Mouse (Mus musculus) embryonic facial prominence, embryonic 10.5 days (tissue): ENCODE data around the gene Alkbh1. TPM values are rescaled to one million over a fixed set of nuclear protein-coding genes. Genes with fewer than 3 reads are reported as not detected.
A peak's percentile ranks its signal among the peaks of the same experiment; 100 is the strongest.

ENCODE experiments used
- DNase-seq: peaks from one replicate; pipeline ENCODE4 v3.0.0-alpha.2; 2017; ENCODE audit warnings: low spot score
- H3K27ac ChIP-seq: fragments of 300-500 bp; sonication (generic); replicated peaks from 2 replicates; pipeline ENCODE4 v1.5.1; 2016; ENCODE audit warnings: mild to moderate bottlenecking
- H3K27me3 ChIP-seq: fragments of 300-500 bp; sonication (generic); replicated peaks from 2 replicates; pipeline ENCODE4 v1.6.1; 2016; ENCODE audit warnings: low read depth, mild to moderate bottlenecking; ENCODE audit not compliant: poor library complexity, severe bottlenecking
- H3K36me3 ChIP-seq: fragments of 300-500 bp; sonication (generic); replicated peaks from 2 replicates; pipeline ENCODE4 v1.6.1; 2016; ENCODE audit warnings: mild to moderate bottlenecking, moderate library complexity
- H3K4me1 ChIP-seq: fragments of 300-500 bp; sonication (generic); 2 replicates; pipeline ENCODE4 v1.6.1; 2016
- H3K4me3 ChIP-seq: fragments of 300-500 bp; sonication (generic); 2 replicates; pipeline ENCODE4 v1.5.1; 2016; ENCODE audit warnings: mild to moderate bottlenecking, moderate library complexity
- H3K9me3 ChIP-seq: fragments of 300-500 bp; sonication (generic); 2 replicates; pipeline ENCODE4 v1.6.1; 2016; ENCODE audit warnings: mild to moderate bottlenecking
- WGBS: fragments of 180-500 bp; shearing (Covaris S2); methylation state at CpG from one replicate; pipeline ENCODE4 v1.1.7; 2016; 5-methylcytosine and 5-hydroxymethylcytosine counted together
- polyA plus RNA-seq: library from polyadenylated mRNA; unstranded; fragments of >200 nt; fragmentation: Nextera tagmentation; extraction: Ambion mirVana; gene quantifications from 2 replicates; pipeline ENCODE4 v1.2.1, GENCODE M21; 2016

The Alkbh1 gene
- polyA plus RNA-seq, 1 experiment from 2014 or later: 76.0 TPM

DNA sequence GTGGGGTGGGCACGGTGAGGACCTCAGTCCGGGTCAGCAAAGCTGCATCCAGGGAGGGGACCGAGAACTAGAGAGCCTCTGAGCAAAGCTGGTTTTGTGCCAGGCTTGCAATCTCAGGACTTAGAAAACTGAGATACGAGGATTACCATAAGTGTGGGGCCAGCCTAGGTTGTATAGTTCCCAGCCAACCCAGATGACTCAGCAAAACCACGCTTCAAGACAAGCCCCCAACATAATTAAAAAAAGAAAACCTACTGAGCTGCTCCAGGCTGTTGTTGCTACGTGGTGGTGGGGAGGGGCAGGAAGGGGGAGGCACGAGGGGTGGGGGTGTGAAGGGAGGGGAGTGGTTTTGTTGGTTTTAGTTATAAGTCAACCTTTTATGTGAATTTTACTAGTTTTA, 32.8 kb downstream of the Alkbh1 start:
- no peak for DNase-seq
- WGBS: 56% methylated on average over 7 of the region's 7 CpGs
- no peak overlapping the region for H3K4me3 ChIP-seq
- no peaks in the 10 kb centered on the region for H3K36me3 ChIP-seq
- H3K4me1 ChIP-seq: peaks cover 14% of the 10 kb centered on the region
- H3K27me3 ChIP-seq: no peaks in the 10 kb centered on the region
- no peaks in the 10 kb centered on the region for H3K9me3 ChIP-seq
- H3K27ac ChIP-seq: no peak overlapping the region

DNA sequence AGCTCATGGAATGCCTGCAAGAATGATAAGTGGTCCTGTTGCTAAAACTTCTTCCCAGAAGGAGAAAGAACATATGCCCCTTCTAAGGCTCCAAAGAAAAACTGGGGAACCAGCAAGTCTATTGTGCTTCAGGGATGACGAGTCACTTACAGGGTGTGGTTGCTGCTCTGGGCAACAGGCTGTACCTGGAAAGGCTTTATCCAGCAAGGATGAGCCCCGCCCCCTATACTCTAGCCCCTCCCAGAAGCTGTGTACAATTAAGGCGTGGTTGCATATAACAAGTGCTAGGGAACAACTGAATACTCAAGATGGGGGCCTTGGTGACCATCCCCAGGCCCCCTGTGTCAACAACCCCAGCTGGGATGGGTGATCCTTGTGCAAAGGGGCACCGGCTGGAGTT, 34.7 kb downstream of the Alkbh1 start:
- Histone ChIP-seq H3K36me3 (no peaks in the 10 kb centered on the region), H3K27me3 (no peaks in the 10 kb centered on the region), H3K27ac (no peak overlapping the region), H3K4me1 (peaks cover 14% of the 10 kb centered on the region), H3K9me3 (no peaks in the 10 kb centered on the region), H3K4me3 (no peak overlapping the region)
- 77% methylated on average over 4 of the region's 4 CpGs for WGBS
- no peak for DNase-seq

DNA sequence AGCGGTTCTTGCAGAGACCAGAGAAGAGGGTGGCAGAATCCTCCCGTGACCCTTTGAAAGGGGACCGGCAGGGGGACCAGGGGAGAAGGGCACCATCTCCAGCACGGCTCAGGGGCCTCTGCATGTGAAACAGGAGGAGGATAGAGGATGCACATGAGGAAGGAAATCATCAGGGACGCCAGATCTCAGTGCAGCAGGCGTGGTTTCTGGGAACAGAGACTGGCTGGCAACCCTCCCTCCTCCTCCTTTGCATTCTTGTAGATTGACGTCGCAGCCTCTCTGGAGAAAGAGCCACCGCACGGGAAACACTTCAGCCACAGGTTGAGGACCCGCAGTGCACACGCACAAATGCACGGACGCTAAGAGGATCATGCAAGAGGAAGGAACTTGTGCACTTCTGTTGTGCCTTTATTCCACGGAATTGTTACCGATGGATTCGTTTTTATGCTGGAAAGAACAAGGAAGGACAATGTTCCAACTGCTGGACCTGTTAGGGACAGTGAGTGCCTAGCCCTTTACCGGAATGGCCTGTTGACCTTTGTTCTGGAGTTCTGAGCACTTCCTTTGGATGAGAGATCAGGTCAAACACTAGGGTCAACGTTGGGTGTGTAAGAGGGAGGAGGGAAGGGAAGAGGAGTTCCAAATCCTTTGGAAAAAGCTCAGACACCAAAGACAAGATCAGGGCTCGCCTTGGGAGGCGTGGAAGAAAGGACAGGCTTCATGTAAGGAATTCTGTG, 35.8 kb downstream of the Alkbh1 start:
- Histone ChIP-seq H3K36me3 (no peaks in the 10 kb centered on the region), H3K27me3 (no peaks in the 10 kb centered on the region), H3K9me3 (no peaks in the 10 kb centered on the region), H3K4me3 (peak overlapping the region; percentile 21; the same call in 1 of the 2 replicates), H3K27ac (peak overlapping the region; percentile 63), H3K4me1 (peaks cover 14% of the 10 kb centered on the region)
- DNase-seq: peak; percentile 44
- WGBS: 41% methylated on average over 21 of the region's 21 CpGs

DNA sequence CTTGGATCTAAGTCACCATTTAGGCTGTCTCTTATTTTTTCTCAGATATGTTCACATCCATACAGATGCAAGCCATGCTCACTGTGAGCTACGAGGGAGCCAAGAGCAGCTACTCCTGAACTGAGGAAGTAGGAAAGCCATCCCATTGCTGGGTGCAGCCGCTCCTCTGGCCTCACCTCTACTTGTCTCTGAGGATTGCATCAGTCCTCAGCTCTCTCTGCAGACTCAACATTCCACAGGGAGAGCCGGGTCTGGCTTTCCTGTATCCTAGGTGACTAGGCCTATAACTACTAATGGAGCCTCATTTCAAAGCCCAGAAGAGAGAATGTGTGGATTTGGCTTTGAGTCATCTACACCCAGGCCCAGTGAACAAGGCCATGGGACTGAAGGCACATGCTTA, 38.1 kb downstream of the Alkbh1 start:
- no peak overlapping the region for H3K4me3 ChIP-seq
- peaks cover 10% of the 10 kb centered on the region for H3K4me1 ChIP-seq

DNA sequence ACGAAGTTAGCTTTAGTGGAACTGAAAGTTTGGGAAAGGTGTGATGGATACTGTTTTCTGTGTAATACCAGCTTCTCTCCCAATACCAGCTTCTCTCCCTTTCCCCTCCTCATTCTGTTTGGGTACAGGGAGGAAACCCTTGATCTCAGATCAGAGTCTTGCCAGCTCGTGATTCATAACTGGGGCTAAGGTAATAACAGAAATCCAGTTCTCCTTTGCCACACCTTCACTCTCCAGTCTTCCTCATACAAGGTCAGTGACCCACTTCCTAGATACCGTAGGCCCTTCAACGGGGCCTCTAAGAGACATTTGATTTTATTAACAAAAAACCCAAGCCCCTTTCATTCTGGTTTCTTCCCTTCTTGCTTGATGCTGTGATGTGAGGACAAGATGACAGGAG, 38.7 kb downstream of the Alkbh1 start:
- no peaks in the 10 kb centered on the region for H3K27me3 ChIP-seq
- WGBS: 88% methylated on average over 4 of the region's 4 CpGs
- H3K4me3 ChIP-seq: no peak overlapping the region
- no peak overlapping the region for H3K27ac ChIP-seq
- no peaks in the 10 kb centered on the region for H3K9me3 ChIP-seq
- peaks cover 10% of the 10 kb centered on the region for H3K4me1 ChIP-seq
- no peak for DNase-seq
- H3K36me3 ChIP-seq: no peaks in the 10 kb centered on the region

More for the DNA sequence above, 38.1 kb downstream of the Alkbh1 start:
- no peak for DNase-seq
- WGBS: 82% methylated on average over 3 of the region's 3 CpGs
- H3K9me3 ChIP-seq: no peaks in the 10 kb centered on the region
- no peak overlapping the region for H3K27ac ChIP-seq
- H3K36me3 ChIP-seq: no peaks in the 10 kb centered on the region
- no peaks in the 10 kb centered on the region for H3K27me3 ChIP-seq

DNA sequence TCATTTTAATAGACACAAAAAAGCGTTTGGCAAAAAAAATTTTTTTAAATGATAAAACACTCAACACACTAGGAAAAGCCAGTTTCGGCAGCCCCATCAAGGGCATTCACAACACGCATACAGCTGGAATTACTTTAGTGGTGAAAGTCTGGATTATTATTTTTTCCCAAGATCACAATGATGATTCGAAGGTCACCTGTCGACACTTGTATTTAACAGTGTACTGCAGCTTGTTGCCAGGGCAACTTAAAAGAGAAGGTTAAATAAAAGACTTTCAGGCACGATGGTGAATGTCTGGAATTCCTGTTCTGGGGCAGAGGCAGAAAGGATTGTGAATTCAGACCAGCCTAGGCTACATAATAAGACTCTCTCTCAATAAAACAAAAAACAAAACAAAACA, 41.9 kb downstream of the Alkbh1 start:
- DNase-seq: no peak
- Histone ChIP-seq H3K4me1 (no peaks in the 10 kb centered on the region), H3K4me3 (no peak overlapping the region), H3K27me3 (no peaks in the 10 kb centered on the region), H3K9me3 (no peaks in the 10 kb centered on the region), H3K27ac (no peak overlapping the region), H3K36me3 (no peaks in the 10 kb centered on the region)
- WGBS: 67% methylated on average over 6 of the region's 6 CpGs

DNA sequence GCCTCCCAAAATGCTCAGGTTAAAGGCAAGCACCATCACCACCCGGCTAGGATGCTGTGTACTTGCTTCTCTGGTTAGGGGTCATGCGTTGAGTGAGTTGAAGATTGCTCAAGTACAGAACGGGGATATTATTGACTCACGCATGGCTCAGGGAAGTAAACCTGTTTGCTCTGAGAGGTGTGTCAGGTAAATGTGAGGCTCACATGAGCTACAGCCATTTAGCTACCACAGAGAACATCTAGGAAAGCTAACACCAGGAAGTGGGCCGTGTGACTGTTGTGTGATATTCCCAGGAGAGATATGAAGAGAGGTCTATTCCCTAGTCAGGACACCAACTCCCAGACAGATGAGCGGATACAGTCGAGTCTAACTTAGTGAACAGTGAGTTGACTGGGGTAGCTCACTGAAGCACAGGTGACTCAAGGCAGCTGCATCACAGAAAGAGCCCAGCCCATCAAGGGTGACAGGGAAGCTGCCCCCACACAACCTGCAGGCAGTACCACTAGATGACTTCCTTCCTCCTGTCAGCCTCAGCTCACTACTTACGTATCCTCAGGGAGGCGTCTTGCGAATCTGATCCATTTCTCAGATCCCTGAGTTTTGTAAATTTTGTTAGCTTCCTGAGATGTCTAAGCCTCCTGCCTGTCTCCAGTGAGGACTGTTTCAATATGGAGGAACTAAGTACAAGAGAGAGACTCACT, 44.5 kb downstream of the Alkbh1 start:
- no peak for DNase-seq
- 82% methylated on average over 10 of the region's 10 CpGs for WGBS
- H3K27me3 ChIP-seq: no peaks in the 10 kb centered on the region
- H3K4me1 ChIP-seq: no peaks in the 10 kb centered on the region
- H3K36me3 ChIP-seq: no peaks in the 10 kb centered on the region
- no peak overlapping the region for H3K4me3 ChIP-seq
- H3K27ac ChIP-seq: no peak overlapping the region
- H3K9me3 ChIP-seq: no peaks in the 10 kb centered on the region

DNA sequence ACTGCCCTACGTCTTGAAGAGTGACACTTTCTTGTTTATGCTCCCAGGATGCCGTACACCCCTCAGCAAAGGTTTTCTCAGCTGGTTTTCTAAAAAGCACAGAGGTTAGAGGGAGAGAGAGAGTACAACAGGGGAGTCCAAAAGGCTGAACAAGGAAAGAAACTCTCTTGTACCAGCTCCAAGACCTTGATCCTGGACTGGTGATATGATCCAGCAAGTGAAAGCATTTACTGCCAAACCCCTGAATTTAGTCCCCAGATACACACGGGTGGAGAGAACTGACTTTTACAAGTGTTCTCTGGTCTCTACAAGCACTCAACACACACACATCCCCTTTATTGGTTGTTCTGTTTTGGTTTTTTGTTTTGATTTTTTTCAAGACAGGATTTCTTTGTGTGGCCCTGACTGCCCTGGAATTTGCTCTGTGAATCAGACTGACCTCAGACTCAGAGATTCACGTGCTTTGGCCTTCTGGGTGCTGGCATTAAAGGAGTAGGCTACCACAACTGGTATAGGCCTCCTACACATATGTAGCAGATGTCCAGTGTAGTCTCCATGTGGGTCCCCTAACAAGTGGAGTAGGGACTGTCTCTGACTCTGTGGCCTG, 45.9 kb downstream of the Alkbh1 start:
- Histone ChIP-seq H3K36me3 (no peaks in the 10 kb centered on the region), H3K9me3 (no peaks in the 10 kb centered on the region), H3K27ac (no peak overlapping the region), H3K4me1 (no peaks in the 10 kb centered on the region), H3K27me3 (no peaks in the 10 kb centered on the region), H3K4me3 (no peak overlapping the region)
- 70% methylated on average over 4 of the region's 4 CpGs for WGBS
- no peak for DNase-seq

DNA sequence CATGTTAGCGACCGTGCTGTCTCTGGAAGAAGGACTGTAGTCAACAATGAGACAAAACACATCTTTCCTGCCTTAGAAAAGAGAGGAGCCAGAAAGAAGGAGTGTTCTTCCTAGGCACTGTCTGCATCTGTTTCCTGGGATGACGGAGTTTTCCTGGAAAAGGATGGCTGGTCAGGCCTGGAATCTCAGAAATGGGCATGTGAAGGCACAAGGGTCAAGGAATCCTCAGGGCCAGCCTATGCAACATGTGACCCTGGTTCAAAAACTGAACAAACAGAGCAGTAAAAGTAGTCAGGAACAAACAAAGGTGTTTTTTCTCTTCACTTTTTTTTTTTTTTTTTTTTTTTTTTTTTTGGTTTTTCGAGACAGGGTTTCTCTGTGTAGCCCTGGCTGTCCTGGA, 46.7 kb downstream of the Alkbh1 start:
- Histone ChIP-seq H3K27me3 (no peaks in the 10 kb centered on the region), H3K9me3 (no peaks in the 10 kb centered on the region), H3K4me3 (no peak overlapping the region), H3K27ac (no peak overlapping the region), H3K4me1 (no peaks in the 10 kb centered on the region), H3K36me3 (no peaks in the 10 kb centered on the region)
- DNase-seq: no peak
- 72% methylated on average over 4 of the region's 4 CpGs for WGBS

DNA sequence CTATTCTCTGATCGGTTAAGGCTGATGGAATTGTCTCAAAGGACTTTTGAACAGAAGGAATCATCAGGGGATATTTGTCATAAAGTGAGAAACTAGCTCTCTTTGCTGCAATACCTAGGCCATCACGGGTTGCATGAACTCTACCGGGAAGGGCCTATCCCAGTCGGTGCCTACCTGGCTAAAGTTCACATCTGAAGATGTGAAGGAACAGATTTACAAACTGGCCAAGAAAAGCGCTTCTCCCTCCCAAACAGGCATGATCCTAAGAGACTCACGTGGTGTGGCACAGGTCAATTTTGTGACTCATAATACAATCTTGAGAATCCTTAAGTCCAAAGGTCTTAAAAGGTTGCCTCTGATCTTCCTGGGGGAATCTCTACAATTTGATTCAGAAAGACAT, 49.5 kb downstream of the Alkbh1 start:
- no peaks in the 10 kb centered on the region for H3K27me3 ChIP-seq
- H3K4me1 ChIP-seq: no peaks in the 10 kb centered on the region
- no peaks in the 10 kb centered on the region for H3K36me3 ChIP-seq
- H3K4me3 ChIP-seq: no peak overlapping the region
- DNase-seq: no peak
- H3K27ac ChIP-seq: no peak overlapping the region
- 91% methylated on average over 6 of the region's 6 CpGs for whole genome bisulfite sequencing
- H3K9me3 ChIP-seq: no peaks in the 10 kb centered on the region

DNA sequence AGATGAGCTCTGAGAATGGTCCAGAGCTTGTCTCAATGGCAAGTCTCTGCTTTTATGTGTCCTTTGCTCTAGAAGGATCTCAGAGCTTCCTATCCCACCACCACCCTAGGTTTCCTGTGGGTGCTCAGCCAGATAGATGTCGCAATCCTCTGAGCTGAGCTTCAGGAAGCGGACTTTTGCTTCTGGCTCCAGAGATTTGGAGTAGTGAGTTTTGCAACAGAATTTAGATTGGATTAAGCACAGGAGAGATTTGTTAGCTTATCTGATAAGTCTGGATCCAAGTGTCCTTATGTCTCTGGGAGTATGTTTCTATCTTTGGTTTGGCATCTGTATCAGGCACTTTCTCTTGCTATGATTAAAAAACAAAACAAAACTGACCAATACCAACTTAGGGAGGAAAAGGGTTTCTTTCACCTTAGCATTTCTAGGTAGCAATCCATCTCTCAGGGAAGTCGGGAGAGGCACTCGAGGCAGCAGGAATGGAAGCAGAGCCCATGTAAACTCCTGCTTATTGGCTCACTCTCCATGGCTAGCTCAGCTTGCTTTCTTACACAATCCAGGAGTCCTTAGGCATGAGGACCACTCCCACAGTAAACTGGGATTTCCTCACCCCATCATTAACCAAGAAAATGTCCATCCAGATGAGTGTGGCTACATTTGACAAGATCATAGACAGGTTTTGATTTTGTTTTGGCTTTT, 50.2 kb downstream of the Alkbh1 start:
- Histone ChIP-seq H3K9me3 (no peaks in the 10 kb centered on the region), H3K4me3 (no peak overlapping the region), H3K27me3 (no peaks in the 10 kb centered on the region), H3K27ac (no peak overlapping the region), H3K4me1 (peaks cover 4% of the 10 kb centered on the region; the same call in 1 of the 2 replicates), H3K36me3 (no peaks in the 10 kb centered on the region)
- 85% methylated on average over 4 of the region's 4 CpGs for WGBS
- DNase-seq: no peak

DNA sequence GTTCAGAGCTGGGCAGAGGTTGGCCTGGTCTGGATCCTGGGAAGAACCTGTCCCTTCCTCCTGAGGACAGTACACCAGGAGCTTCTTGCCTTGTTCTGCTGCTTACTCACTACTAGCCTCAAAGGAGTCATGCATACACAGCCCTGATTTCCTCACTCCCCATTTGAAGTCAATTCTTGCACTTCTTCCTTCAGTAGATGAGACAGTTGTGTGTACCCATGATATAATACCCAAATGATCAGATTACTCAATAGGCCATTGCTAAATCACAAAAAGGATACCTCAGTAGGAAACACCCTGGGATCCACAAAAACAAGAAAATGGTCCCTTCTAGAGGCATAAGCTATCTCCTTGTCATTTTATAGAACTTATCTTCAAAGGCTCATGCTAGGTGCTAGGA, 52.5 kb downstream of the Alkbh1 start:
- Histone ChIP-seq H3K36me3 (no peaks in the 10 kb centered on the region), H3K4me1 (peaks cover 17% of the 10 kb centered on the region), H3K9me3 (no peaks in the 10 kb centered on the region), H3K27ac (no peak overlapping the region), H3K27me3 (no peaks in the 10 kb centered on the region), H3K4me3 (no peak overlapping the region)
- DNase-seq: no peak
